Mouse (Mus musculus): ENCODE measurements around the gene Zfp329.
"Not testable (repeated sequence)": the region's sequence is repeated elsewhere in the genome, so short reads cannot be mapped to it uniquely, and the experiment has no call there.

Gene Zfp329

GRCm38 (mm10) chr7:12818521-12819295, at the start of gene Zfp329:
Gene Zfp329 (minus strand): TSS chr7:12818858.
- DNase-seq: peak; percentile 88 to 90

- no peak for DNase-seq
These were observed 17.1 kb upstream of the Zfp329 start for GRCm38 (mm10) chr7:12835779-12836178.

DNA sequence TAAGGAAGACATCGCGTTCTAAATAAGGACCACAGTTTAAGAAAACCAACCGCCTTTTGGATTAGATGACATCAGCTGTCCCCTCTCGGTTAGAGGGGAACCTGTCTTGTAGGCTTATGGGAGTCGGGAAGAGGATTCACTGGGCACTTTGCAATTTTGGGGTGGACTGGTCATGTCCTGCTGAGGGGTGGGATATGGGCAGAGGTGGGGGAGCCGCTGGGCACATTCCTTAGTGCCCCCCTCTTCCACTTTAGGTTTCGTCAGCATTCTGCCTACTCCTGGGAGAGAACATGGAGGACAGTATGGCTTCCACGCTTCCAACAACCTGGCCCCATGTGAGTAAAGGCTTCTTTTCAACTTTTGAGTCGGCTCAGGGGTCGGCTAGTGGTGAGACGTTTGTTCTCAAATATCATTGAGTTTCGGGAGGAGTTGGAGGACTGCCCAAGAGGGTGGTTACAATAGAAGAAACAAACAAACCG, 16.6 kb upstream of the Zfp329 start:
- DNase-seq: peak in 1 of 2 experiments; percentile 22

DNA sequence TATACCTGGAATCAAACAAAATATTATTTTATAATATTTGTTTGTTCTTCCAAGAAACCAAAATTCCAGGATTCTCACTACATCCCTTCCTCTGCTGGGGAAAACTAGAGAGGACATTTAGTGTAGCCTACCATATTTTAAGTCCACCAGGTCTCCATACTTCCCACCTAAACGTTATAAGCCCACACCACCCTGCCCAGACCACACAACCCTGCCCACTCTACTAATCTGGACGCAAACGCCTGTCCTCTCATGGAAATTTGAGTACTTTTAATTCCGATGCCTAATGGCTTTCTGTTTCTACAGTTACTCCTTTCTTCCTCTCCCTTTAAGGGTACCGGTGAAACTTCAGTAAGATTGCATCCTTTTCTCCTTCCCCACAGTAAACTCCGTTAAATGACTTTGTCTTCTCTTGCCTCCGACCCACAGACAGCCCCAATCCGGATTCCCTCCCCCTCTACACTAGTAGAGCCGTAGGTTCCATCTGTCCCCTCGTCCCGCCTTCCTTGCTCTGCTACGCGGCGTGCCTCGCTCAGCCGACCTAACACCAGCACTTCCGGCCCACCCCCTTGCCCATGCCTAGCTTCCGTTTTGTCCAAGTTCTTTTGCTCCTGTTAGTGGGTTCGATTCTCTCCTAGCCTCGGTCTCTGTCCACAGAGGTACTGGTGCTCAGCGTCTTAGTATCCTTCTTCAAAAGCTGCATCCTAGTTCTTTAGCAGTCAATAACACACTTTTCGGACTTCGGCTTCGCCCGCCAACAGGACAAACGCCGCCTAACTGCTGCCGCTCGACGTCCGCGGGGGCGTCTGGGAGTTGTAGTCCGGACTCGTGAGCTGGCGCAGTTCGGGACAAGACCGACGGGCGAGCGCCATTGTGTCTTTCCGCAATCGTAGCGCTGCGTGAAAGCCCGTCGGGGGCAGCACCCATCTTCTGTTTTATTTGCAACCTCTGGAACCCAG, 15.8 kb upstream of the Zfp329 start, which contains the start of gene Zfp110:
TSS of gene Zfp110 (plus strand) at position 600 of the 959 bp plus-strand sequence.
- DNase-seq: peak; percentile 92 to 93

DNA sequence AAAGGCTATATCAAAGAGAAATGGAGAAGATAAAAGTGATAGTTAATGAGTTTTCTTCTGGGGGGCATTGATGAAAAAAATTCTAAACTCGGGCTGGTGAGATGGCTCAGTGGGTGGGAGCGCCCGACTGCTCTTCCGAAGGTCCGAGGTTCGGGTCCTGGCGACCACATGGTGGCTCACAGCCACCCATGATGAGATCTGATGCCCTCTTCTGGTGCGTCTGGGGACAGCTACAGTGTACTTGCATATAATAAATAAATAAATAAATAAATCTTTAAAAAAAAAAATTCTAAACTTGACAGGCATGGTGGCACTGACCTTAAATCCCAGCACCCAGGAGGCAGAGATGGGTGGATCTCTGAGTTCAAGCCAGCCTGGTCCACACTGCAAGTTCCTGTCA, 3.1 kb downstream of the Zfp329 start:
- no peak for DNase-seq

- DNase-seq: no peak
These were observed 15.0 kb downstream of the Zfp329 start for GRCm38 (mm10) chr7:12803727-12804071.

DNA sequence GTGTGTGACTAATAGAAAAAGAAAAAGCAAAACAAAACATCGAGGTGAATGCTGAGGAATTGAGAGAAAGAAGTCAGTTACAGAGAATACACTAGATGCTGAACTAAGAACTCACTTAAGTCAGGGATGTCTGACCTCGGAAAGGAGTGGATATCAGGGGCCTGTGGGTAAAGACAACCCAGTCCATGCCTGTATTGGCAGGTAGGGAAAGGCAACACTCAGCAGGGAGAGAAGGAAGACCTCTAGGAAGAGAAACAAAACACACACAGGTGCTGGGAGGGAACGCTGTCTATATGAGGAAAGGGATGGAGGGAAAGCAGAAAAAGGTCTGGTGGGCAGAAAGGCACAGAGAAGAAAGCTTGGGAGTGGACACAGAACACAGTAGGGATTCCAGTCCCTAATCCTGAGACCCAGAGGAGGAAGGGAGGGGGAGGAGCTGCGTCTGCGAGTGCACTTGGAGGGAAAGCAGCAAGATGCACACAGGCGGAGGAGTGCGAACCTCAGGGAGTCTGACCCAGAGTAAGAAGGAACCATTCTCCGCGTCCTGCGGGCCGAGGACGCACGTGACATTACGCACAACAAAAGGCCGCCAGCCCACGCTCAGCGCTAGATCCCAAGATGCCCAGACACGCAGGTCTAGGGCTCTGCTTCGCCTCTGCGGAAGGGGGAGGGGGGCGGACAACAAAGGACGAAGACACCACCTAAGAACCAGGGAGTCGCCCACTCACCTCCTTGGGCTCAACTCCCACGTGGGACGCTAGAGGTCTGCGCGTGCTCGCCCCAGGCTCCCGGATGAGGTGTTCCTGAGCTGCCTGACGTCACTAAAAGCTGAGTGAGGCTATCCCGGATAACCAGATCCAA, 15.6 kb downstream of the Zfp329 start, which contains the start of gene Zscan18:
TSS of gene Zscan18 (minus strand) at position 770 of the 861 bp plus-strand sequence.
- DNase-seq: peak; percentile 53 to 63

DNA sequence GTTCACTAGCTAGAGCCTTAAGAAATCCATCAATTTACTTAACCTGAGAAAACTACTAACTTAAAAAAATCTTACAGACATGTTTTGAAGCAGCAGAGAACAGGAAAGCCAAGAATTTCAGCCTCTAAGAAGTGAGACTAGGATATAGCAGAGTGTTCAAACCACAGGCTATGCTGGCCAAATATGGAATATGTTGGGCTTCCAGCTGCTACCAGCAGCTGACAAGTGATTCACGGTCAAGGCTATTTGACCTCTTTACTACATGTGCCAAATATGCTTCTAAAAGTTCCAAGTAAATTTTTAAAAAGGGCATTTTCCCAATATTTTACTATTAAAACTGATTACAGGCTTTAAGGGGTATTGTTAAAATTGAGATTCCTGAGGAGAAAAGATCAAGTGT, 19.1 kb downstream of the Zfp329 start:
- DNase-seq: no peak

DNA sequence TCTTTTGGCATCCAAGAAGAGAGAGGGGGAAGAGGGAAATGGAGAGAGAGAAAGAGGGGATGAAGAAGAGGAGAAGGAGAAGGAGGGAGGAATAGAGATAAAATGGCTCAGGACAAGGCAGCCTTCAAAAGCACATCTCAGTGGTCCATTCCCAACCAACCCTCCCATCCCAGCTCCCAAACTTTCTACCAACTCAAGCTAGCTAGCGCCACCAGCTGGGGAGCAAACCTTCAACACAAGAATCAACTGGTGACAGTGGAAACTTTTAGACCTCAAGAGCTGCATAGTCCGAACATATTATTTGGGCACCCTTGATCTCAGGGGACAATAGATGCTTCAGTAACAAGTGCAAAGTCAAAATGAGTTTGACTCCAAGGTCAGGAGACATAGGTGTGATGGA, 20.7 kb downstream of the Zfp329 start:
- DNase-seq: no peak

- not testable (repeated sequence) for DNase-seq
These were observed 26.0 kb downstream of the Zfp329 start for GRCm38 (mm10) chr7:12792624-12793023.

GRCm38 (mm10) chr7:12788025-12788424, 30.6 kb downstream of the Zfp329 start:
- DNase-seq: no peak

- no peak for DNase-seq
These were observed 31.3 kb downstream of the Zfp329 start for GRCm38 (mm10) chr7:12787333-12787732.

DNA sequence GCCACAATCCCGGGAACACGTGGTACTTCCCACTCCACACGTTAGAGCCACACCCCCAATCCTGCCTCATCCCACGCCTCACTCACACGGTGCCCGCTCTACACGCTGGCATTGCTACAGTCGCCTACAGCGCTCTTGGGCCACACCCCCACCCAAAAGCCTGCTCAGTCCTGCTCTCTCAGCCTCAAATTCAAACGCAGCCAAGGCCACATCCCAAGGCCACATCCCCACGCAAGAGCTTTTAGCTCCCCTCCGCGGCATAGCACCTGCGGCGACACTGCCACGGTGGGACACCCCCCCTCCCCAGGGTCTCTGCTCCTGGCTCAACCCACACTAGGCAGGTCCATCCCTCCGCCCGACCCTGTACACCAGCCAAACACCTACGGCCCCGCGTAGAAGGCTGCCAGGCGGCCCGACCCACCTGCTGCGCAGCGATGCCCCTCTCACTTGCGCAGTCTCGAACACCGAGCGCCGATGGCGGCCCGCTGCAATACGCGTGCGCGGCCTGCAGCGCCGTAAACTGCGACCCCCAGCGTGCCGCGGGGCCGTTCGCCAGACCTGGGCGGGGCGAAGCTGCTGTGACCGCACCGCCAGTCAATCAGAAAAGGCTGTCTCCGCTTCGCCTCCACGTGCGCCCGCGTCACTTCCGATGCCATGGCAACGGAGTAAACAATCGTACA, 38.4 kb downstream of the Zfp329 start:
- DNase-seq: peak; percentile 59 to 77

DNA sequence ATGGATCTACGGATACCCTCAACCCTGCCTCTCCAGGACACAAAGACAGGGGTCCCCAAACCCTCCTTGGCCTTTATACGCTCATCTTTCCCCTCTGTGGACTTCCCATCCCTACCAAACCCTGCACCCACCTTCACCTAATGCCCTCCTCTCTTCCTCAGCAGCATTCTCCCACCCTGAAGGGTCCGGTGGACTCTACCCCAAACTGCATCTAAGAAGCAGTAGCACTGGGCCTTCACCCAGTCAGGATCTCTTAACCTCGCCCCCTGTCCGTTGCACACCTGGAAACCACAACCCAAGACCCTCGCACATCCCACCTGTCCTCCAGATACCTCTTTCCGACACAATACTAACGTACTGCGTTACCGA, 38.9 kb downstream of the Zfp329 start:
- DNase-seq: no peak

DNA sequence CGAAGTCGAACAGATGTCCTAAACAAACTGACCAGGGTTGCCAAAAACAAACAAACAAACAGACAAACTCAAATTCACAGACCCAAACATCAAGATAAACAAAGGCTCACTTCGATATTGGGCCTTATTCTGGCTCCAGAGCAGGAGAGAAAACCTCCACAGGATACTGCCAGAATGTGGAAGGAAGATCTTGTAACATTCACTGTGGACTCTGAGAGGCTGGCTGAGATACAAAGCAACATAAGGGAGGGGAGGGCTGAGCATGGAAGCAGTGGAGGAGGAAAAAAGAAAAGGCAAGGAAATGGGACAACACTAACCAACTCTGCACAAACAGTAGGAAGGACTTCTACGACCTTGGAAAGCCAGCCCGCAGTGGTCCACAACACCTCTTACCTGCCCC, 39.5 kb downstream of the Zfp329 start:
- no peak for DNase-seq

GRCm38 (mm10) chr7:12774606-12775005, 44.1 kb downstream of the Zfp329 start:
- DNase-seq: peak in 1 of 2 experiments; percentile 16

GRCm38 (mm10) chr7:12774111-12774510, 44.5 kb downstream of the Zfp329 start:
- DNase-seq: no peak

Data from lung, adult 18-20 months (tissue).